Mouse (Mus musculus) Muller cell, postnatal 12 days (primary cell): ENCODE data around the gene Nsun7.
"Not testable (repeated sequence)": the region's sequence is repeated elsewhere in the genome, so short reads cannot be mapped to it uniquely, and the experiment has no call there.

Experiments used
- DNase-seq: peaks from one replicate; pipeline ENCODE4 v3.0.0-alpha.2; 2015; ENCODE audit errors: inconsistent ontology term

Nsun7 gene

GRCm38 (mm10) chr5:66259756-66260448 is at the start of gene Nsun7:
Nsun7 (plus strand) TSS chr5:66259897.
- DNase-seq = peak; percentile 90

GRCm38 (mm10) chr5:66214395-66214935 is 45.2 kb upstream of the Nsun7 start:
- DNase-seq = no peak

DNA sequence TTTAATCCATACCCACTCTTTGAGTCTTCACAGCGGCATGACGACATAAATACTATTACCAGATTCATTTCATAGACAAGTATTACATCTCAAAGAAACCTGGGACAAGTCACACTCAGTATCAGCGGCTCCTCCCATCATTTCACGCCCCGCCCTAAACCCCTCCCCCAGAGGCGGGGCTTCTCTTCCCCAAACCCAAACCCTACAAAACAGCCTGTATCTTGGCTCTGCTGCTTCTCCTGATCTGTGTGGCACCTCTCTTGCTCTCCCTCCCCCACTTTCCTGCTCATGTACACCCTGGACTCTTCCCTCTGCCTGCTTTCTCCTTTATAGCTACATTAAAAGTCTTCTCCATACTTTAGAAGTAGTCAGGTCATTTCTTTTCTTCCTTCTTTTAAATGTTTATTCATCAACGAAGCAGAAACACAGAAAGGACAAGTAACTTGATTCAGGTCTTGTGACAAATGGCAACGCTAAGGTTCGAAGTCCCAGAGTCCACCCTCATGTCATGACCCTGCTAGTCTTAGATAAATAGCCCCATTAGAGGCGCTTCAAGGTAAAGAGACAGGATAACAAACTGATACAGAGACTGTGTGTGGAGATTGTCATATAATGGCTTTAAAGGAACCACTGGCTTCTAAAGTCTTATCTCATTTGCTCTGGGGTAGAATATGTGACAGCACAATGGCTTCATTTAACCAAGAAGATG is 44.0 kb upstream of the Nsun7 start:
- no peak for DNase-seq

- DNase-seq = no peak
These were observed 40.0 kb upstream of the Nsun7 start for GRCm38 (mm10) chr5:66219692-66220091.

DNA sequence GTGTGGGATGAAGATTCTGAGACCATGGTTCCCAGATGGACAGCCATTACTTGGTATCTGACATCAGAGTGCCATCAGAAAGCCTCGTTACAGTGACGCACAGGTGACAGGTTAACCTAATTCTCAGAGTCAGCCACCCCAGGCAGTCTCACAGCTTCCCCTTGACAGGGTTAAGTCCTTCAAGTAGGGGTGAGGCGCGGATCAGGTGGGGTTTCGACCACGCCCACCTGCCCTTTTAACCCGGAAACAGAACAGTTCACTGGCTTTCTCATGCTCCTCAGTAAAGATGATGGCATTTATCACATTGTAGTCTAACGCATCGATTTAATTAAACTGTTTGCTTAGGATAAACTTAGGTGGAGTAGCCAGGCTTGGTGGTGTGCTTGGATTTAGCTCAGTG is 39.1 kb upstream of the Nsun7 start:
- no peak for DNase-seq

- DNase-seq = no peak
These were observed 36.8 kb upstream of the Nsun7 start for GRCm38 (mm10) chr5:66222916-66223315.

DNA sequence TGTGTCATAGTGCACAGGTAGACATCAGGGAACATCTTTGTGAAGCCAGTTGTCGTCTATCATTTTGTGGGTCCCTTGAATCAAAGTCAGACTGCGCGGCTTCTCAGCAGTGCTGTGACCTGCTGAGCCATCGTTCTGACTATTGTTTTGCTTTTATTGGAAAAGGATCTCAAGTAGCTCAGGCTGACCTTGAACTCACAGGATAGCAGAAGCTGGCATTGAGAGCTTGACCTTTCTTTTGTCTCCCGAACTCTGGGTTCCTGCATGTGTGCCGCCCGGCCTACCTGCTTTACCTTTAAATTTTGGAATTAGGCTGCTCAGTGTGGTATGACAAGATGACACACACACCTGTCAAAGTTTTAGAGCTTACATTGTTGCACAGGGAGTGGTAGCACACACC is 33.2 kb upstream of the Nsun7 start:
- DNase-seq = no peak

- no peak for DNase-seq
These were observed 27.9 kb upstream of the Nsun7 start for GRCm38 (mm10) chr5:66231660-66232269.

DNA sequence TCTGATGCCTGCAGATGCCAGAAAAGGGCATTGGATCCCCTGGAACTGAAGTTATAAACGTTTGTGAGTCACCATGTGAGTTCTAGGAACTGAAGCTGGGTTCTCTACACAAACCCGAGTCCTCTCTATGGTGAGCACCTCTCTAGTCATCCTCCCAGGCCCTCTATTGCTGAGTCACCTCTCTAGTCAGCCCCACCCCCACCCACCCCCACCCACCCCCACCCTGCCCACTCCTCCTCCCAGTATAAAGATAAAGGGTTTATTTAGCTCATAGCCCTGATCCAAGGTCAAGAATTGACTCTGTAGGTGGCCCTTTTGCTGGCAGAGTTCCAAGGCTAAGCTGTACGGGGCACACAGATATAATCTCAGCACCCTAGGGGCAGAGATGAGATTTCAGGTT is 27.2 kb upstream of the Nsun7 start:
- no peak for DNase-seq

DNA sequence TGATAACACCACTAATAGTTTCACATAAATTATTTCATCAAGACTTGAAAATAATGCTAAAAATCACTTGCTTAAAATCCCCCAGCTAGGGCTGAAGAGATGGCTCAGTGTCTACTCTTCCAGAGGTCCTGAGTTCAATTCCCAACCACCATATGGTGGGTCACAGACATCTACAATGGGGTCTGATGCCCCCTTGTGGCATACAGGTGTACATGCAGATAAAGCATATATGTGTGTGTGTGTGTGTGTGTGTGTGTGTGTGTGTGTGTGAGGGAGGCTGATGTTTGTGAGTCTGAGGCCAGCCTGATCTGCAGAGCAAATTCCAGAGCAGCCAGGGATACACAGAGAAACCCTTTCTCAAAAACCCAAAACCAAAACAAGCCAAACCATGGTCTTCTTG is 17.8 kb upstream of the Nsun7 start:
- DNase-seq = no peak

DNA sequence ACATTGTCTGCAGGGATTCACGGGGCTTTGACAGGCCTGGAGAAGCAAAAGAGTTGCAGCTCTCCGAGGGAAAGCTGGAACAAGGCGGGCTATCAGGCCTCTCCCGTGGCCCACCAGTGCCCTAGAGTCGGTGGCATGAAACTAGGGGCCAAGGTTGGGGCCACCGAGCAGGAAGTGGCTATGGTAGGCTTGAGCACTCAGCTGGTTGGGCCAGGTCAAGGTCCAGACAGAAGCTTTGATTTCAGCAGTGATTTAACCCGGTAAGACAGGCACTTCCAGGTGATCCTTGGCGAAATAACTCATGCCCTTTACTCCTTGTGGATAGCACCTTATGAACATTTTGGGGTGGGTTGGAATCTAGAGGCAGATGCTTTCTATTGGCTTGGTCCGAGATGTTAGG is 16.2 kb upstream of the Nsun7 start:
- DNase-seq = no peak

DNA sequence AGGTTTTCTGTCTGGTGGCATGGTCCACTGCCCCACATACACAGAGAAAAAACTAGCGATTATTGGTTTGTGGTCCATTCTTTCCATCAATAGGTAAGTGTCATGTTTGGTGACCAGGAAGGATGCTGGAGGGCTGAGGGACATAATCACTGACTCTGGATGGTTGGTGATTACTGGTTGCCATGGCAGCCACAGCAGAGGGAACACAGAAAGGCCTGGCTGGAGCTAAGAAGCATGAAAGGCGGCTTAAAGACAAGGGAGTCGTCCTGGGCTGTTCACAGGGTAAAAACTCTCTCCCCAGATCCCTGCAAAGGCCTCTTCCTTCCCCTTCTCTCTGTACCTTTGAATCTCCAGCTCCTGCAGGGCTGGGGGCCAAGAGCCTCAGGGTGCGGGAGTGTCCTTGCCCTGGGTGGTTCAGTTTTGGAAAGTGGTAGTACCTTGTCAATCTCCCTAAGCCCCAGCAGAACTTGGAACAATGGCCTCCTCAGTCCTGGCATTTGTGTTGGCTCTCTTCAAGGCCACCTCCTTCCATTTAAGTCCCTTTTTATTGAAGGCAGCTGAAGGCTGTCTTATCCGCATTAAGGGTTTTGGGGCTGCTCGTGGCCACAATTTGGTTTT is 15.5 kb upstream of the Nsun7 start:
- DNase-seq = no peak

- no peak for DNase-seq
These were observed 13.7 kb upstream of the Nsun7 start for GRCm38 (mm10) chr5:66245958-66246497.

- DNase-seq = no peak
These were observed 6.5 kb upstream of the Nsun7 start for GRCm38 (mm10) chr5:66253219-66253618.

DNA sequence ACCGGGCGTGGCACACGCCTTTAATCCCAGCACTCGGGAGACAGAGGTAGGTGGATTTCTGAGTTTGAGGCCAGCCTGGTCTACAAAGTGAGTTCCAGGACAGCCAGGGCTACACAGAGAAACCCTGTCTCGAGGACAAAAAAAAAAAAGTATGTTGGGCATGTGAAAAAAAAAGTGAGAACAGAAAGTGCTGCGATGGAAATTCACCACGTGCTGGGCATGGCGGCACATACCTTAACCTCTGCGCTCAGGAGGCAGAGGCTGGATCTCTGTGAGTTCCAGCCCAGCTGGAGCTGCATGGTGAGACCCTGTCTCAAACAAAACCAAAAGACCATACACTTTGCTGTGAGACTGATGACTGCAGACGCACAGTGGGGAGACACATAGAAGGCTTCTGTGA is 4.7 kb upstream of the Nsun7 start:
- DNase-seq = no peak

GRCm38 (mm10) chr5:66259000-66259399 is 697 bp upstream of the Nsun7 start:
- DNase-seq = peak; percentile 84

DNA sequence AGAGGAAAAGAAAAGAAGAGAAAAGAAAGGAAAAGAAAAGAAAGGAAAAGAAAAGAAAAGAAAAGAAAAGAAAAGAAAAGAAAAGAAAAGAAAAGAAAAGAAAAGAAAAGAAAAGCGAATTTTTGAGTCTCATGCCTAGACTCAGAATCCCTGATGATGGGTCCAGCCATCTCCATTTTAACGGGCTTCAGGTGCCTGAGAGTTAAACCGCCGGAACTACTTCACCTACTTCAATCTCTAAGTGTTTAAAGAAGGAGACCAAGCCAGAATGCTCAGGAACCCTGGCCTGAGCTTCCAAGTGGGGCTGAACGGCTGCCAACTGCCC is 304 bp upstream of the Nsun7 start:
- not testable (repeated sequence) for DNase-seq

DNA sequence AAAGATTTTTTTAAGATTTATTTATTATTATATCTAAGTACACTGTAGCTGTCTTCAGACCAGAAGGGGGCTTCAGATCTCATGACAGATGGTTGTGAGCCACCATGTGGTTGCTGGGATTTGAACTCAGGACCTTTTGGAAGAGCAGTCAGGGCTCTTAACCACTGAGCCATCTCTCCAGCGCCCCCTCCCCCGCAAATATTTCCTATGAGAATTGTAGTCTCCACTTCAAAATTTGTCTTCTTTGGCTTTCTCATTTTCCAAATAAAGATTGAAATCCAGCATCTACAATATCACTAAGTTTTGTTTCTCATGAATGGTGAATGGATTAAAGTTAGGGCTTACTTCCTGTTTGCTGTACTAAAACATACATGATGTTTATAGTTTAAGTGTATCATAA is 2.8 kb downstream of the Nsun7 start:
- DNase-seq = no peak

- DNase-seq = no peak
These were observed 3.7 kb downstream of the Nsun7 start for GRCm38 (mm10) chr5:66263398-66263797.

GRCm38 (mm10) chr5:66269616-66270015 is 9.9 kb downstream of the Nsun7 start:
- DNase-seq = no peak

DNA sequence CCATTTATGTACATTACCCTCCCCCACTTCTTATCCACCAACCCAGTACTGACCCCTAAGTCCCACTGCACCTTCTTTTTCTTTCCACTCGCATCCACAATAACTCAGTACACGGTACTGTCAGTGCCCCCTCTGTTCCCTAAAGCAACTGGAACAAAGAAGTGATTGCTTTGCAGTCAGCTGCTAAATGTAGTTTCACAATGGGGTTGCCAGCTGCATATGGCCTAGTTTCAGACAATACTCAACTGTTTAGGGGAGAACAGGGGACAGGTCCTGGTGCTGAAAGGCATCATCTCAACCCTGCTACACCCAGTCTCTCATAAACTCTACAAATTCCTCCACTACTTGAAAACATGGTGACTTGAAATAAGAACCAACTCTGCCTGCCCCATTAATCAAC is 11.4 kb downstream of the Nsun7 start:
- DNase-seq = peak; percentile 38

DNA sequence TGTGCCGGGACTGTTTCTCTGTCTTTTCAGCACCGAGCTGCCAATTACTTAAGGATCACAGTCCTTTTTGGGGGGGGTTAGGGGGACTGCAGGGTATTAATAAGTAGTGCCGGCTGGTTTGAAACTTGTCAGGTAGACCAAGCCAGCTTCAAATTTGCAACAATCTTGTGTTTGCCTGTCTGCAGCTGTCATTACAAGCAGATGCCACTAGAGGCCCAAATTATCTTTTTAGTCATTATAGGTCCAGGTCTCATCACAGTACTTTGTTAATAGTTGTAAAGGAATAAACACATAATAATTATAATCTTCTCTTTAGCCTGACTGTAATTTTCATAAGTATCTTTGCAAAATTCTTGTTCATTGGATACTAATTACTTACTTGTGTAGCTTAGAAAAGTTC is 14.7 kb downstream of the Nsun7 start:
- no peak for DNase-seq
